Mouse (Mus musculus) right cerebral cortex, adult 18-20 months (tissue): Measurements from ENCODE around the gene D230025D16Rik.

ENCODE experiments used
- DNase-seq: peaks from one replicate; pipeline ENCODE4 v3.0.0; 2022; ENCODE audit warnings: mixed read lengths

The D230025D16Rik gene

DNA sequence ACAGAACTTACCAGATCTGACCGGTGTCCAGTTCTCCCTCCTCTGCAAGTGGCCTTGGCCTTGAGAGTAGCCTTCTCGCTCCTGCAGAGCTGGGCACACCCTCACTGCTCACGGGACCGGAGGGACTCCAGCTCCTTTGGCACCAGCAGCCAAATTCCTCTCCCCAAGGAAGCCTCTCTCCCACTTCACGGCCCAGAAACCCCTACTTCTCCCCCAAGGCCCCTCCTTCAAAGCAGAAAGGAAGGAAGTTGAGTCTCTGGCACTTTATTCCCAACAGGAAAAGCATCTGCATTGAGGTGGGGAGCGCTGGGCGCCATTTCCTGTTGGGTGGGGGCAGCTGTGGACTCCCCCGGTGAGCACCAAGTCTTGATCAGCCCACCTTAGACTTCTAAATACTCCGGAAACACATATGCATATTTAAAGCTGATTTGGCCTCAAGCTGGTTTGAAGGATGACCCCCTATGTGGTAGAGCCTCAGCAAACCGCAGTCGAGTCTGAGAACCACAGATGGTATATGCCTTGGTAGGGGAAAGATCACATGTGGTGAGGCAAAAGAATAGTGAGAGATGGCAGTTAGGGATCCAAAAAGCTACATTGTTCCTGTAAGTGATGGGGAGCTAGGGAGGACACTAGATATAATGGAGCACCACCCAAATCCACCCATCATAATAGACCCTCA is 71.1 kb downstream of the D230025D16Rik start, which contains the start of gene Exoc3l:
Gene Exoc3l (minus strand): TSS at position 207 of the 679 bp plus-strand sequence.
- DNase-seq, result no peak

GRCm38 (mm10) chr8:105297511-105298192 is 72.7 kb downstream of the D230025D16Rik start, which contains the start of gene E2f4:
TSS of gene E2f4 (plus strand) at chr8:105297663.
- peak; percentile 96 for DNase-seq

DNA sequence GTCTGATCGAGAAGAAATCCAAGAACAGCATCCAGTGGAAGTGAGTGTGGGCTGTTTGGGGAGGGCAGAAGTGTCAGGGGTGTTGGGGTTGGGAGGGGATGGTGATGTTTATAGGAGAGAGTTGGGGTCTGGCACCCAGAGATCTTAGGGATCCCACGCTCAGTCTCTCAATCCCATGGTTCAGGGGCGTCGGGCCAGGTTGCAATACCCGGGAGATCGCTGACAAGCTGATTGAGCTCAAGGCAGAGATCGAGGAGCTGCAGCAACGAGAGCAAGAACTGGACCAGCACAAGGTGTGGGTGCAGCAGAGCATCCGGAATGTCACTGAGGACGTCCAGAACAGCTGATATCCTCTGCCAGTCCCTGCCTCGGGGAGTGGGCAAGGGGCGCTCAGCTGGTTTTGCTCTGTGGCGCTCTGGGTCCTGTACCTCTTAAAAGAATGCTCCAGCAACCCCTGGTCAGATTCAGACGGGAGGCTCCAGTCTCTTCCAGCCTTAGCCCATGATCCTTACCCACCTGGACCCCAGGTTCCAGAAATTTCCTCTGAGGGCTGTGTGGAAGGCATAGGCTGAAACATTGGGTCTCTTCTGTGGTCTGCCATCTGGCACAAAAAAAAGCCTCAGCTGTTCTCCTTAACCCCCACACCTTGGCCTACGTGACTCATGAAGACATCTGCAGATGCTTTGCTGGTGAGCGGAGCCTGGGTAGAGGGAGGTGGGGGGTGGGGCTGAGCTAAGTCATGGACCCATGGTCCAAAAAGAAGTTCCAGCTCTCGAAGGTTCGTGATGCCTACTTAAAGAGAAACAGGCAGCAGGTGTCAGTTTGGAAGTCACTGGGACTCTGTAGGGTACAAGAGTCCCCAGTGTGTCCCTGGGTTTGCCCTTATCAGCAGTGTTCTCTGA is 73.7 kb downstream of the D230025D16Rik start:
- DNase-seq, result no peak

DNA sequence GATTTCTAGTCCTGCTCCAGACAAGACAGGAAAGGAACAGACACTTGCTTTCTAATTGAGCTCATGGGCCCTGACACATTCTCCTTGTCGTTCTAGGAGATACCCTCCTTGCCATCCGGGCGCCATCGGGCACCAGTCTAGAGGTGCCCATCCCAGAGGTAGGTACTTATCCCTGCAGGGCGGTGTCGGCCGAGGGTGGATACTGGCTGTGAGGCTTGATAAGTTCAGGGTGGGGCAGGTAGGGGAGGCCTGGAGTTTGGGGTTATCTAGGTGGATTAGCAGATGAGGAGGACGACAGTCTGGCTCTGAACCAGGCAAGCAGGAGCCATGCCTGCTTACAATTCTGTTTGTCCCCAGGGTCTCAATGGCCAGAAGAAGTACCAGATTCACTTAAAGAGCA is 75.0 kb downstream of the D230025D16Rik start:
- DNase-seq, result no peak
